Mouse (Mus musculus) gastrocnemius, postnatal 4 days (tissue): ENCODE measurements around the gene Lsm7. TPM values are rescaled to one million over a fixed set of nuclear protein-coding genes. Genes with fewer than 3 reads are reported as not detected.
A peak's percentile ranks its signal among the peaks of the same experiment; 100 is the strongest.

Source experiments
- DNase-seq, 2 experiments: peaks; one replicate each; pipeline ENCODE4 v3.0.0; 2021 to 2022; ENCODE audit warnings: low spot score in 2 of 2, mixed read lengths in 2 of 2
- long read RNA-seq, 2 experiments: library from polyadenylated mRNA; stranded (forward); transcript quantifications; one replicate each; pipeline ENCODE4 v2.0.0; 2021
- total RNA-seq, 2 experiments: library from RNA; stranded (reverse); gene quantifications; 2 replicates each; pipeline ENCODE4 v1.2.3; 2021

Gene Lsm7
- total RNA-seq = 10 to 100 TPM; 53.7 to 54.2 TPM
- long read RNA-seq, experiment 1, transcript Lsm7-201 (4 exons, 468 nt) = major isoform, 43 of 67 reads
- long read RNA-seq, experiment 1, partial matches to known transcripts = 0 of 67 reads
- long read RNA-seq, experiment 1, other reads (novel, unspliced or antisense) = 20 of 67 reads
- long read RNA-seq, experiment 2, transcript Lsm7-201 (4 exons, 468 nt) = major isoform, 26 of 51 reads
- long read RNA-seq, experiment 2, partial matches to known transcripts = 11 of 51 reads
- long read RNA-seq, experiment 2, other reads (novel, unspliced or antisense) = 7 of 51 reads

GRCm38 (mm10) chr10:80854913-80855748 lies at the start of gene Lsm7, which contains the start of gene Sppl2b:
Gene Lsm7 (minus strand): TSS chr10:80855209.
Gene Sppl2b (plus strand): TSS chr10:80855275.
- DNase-seq = peak; percentile 98 to 99

- DNase-seq = no peak
These were observed 49.7 kb upstream of the Lsm7 start for GRCm38 (mm10) chr10:80904709-80905108.

DNA sequence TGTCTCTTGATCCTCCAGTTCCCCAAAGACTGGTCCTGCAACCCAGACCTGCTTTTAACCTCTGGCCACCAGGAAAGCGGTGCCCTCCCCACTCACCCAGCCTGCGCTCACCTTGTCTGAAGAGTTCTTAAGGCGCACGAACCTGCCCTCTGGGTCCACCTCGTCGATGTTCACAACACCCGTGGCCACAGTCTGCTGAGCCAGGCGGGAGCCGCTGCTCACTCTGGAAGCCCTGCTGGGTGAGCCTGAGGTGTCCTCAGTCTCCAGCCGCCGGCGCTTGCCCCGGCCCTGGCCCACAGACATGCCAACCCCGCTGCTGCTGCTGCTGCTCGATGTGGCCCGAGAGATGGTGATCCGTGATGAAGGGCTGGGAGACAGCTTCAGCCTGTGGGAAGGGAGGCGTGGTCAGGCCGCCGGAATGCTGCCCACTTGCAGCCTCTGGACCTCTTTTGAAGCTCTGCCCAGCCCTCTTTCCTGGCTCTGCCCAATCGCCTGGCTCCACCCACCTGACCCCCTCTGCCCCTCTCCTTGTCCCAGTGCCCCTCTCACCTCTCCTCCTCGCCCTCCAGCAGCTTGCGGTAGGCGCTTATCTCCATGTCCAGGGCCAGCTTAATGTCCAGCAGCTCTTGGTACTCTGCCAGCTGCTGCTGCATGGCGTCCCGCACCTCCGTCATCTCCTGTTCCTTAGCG lies 49.1 kb upstream of the Lsm7 start:
- DNase-seq = no peak

DNA sequence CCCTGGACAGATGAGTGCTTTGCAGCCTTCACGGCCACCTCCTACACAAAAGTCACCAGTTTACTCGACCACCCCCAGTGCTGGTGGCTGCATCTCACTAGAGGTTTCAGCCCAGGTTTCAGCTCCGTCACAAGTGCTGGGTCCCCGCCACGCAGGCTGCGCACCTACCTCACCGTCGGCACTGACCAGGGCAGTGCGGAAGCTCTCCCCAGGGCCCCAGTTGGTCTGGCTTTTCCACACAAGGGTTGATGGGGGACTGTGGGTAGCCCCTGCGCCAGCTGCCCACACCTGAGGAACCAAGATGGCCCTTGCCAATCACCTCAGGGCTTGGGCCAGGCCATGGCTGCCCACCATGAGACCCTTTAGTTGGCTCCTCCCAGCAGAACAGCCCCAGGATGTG lies 48.3 kb upstream of the Lsm7 start:
- DNase-seq = no peak

GRCm38 (mm10) chr10:80902273-80902940 lies 47.4 kb upstream of the Lsm7 start:
- DNase-seq = no peak

DNA sequence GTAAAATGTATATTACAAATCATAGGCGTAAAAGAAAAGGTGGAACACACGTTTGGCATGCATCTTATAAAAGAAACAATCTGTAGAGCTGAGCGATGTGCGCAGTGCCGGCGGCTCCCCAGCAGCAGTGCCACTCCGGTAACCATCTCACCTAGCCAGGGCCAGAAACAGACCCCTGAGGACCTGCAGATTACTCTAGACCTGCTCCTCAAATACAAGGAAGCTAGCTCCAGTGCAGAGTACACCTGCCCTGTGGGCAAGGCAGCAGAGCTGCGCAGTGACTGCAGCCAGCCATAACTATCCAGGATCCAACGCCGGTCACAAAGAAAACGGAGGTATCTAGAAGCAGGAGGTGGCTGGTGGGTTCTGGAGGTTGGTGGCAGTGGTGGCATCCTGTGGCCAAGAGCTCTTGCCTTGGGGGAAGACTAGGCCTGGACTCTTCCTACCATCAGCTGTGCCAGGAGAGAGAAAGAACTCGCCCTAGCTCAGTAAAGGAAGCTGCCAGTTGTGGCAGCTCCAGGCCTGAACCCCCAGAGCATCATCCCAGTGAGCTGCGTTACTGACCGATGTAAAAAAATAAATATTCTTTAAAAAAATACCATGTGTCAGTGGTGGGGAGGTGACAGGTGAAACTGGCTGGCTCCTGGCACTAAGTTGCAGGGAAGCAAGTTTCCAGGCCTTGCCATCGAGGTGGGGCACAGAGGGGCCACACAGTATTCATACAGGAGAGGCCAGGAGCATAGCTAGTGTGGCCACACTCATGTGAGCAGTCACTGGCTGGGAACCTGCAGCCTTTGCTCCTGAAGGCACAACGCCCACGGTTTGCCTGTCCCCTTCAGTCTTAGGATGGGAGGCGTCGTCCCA lies 46.6 kb upstream of the Lsm7 start:
- no peak for DNase-seq

DNA sequence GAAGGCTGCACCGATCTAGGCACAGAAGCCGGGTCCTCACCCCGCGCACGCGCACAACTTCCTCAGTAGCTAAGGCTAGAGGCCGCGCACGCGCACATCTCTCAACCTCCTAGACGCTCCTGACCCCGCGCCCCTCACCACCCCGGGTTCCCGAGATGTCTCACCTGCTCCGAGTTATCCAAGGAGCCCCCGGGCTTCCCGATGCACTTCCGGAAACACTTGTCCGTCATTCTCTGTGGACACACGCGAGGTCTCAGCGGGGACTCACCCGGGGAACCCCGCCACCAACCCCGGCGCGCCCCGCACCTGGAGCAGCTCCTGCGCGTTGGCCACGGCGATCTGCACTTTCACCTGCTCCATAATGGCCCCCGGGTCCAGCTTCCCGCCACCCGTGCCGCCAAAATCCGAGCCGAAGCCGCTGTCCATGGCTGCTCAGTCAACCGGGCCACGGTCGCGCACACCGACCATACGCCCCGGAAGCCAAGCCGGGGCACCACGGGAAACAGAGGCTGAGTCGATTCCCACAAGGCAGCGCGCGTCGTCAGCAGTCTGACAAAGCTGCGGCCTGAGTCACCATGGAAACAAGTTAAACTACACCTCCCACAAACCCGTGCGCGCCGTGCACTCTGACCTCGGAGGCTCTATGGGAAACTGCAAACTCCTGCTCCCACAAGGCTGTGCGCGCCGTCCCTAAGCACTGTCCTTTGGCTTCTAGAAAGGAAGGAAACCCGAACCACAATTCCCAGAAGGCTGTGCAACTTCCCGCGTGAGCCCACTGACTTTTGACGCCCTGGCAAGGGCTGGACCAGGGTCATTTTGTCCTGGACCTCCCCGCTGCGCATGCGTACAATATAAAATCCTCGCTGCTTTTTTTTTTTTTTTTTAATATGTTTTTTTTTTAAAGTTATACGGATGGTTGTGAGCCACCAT lies 45.6 kb upstream of the Lsm7 start, which contains the start of gene Timm13:
Timm13 (minus strand) TSS at position 652 of the 930 bp plus-strand sequence.
- DNase-seq = peak; percentile 82 to 96

DNA sequence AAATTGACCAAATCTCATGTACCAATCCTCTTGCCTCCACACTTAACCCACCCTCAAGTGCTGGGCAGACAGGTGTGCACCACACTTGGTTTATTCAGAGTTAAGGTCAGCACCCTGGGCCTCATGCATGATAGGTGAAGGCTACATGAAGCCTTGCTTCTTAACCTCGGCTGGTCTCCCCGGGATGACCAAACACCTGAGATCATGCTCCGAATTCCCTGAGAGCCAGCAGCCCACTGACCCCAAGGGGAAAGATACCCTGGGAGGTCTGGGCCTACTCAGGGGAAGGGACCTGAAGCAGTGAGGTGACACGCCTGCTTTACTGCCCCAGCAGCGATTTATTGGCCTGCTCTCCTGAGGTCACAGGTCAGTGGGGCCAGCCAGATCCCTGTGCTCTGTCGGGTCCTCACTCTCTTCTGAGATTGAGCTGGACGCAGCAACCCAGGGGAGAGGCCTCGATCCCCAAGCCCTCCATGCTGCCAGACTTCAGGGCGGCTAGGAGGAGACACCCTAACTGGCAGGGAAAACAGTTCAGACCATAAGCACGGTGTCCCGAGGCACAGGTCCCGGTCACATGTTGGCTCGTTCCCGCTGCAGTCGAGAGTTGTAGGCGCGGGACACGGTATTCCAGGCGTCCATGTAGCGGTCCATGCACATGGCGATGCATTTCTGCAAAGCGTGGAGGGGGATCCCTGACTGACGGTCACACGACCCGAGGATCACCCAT lies 44.7 kb upstream of the Lsm7 start:
- no peak for DNase-seq

GRCm38 (mm10) chr10:80899074-80899473 lies 44.1 kb upstream of the Lsm7 start:
- DNase-seq = no peak

DNA sequence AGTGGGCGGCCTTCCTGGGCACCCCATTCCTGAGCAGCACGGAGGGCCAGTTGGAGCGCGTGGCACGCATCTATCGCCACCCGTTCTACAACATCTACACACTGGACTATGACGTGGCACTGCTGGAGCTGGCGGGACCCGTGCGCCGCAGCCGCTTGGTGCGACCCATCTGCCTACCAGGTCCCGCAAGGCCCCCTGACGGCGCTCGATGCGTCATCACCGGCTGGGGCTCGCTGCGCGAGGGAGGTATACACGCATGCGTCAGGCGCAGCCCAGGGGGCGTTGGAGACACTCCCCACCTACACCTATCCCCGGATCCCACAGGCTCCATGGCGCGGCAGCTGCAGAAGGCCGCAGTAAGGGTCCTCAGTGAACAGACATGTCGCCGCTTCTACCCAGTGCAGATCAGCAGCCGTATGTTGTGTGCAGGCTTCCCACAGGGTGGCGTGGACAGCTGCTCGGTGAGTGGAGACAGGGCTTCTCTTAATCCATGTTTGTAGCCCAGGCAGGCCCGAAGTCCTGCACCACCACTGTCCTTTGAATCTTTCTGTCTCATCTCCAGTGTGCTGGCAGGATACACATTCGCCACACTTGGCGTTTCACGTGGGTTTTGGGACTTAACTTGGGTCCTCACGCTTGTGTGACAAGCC lies 43.0 kb upstream of the Lsm7 start:
- DNase-seq = no peak

DNA sequence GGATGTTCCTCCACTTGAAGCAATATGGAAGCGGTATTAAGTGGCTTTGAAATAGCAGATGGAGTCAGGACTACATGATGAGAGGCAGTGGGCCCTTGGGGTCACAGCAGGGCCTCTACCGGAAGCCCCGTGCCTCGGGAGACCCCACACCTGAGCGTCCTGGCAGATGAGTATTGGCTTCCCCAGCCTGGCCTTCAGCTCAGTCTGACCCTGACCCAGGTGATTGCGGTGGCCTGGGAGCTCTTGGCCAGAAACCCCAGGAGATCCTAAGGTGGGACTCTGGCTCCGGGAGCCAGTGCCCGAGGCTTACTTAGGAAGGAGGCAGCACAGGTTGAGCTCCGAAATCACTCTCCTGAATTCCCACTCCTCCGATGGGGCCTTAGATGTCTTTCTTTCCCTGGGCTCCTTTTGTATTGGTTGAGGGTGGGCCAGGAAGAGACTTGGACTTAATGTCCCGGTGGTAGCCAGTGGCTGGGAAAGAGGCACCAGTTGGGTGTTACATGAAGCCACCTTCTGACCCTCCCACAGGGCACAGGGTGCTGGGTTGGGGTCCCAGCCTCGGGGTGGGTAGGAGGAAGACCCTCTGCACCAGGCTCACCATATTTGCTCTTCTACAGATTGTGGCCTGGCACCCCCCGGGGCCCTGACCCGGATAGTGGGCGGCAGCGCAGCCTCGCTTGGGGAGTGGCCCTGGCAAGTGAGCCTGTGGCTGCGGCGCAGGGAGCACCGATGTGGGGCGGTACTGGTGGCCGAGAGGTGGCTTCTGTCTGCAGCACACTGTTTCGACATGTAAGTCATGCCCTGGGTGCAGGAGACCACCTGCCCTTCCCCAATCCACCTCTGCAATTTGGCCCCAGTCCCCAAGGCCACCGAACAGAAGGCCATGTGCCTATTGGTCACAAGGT lies 41.8 kb upstream of the Lsm7 start:
- no peak for DNase-seq

DNA sequence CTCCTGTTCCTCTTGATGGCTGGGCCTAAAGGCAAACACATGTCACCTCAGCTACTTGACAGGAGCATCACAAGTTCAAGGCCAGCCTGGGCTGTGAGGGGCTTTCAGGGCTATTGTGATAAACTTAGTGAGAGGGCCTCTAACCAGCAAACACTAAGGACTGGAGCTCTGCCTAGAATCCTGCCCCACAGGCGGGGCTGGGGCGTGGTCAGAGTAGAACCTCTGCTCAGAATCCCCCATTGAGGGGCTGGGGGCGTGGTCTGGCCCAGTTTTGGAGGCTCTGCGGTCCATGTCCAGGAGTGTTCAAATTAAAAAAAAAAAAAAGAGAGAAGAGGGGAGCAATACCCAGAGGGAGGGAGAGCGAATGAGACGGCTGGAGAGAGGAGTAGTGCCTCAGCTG lies 40.7 kb upstream of the Lsm7 start:
- no peak for DNase-seq

DNA sequence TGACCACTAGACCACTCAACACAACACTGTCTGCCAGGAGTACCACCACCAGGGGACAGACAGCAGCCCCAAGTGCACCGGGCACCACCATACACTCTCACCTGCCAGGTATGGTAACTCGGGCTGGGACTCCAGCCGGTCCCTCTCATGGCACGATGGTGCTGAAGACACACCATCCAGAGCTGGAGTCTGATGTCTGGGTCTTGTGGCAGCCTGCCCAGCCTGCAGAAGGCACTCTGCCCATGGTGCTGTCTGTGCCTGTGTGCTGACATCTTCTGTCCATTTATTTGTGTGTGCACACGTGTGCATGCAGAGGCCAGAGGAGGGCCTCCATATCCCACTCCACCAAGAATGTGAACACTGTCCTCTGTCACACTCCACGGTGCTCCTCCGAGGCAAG lies 40.1 kb upstream of the Lsm7 start:
- DNase-seq = no peak

DNA sequence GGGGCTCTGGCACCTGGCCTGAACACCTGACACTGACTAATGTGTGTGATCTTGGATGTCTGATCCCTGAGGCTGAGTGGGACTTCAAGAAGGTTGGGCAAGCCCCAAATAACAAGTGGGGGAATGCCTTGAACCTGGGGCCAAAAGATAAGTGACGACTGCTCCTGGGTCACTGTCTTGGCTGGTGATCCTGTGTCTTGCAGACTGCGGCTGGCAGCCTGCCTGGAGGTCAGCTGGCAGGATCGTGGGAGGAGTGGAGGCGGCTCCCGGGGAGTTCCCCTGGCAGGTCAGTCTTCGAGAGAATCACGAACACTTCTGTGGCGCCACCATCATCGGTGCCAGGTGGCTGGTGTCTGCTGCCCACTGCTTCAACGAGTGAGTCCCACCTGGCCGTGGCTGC lies 32.2 kb upstream of the Lsm7 start:
- DNase-seq = no peak

- peak; percentile 68 to 69 for DNase-seq
These were observed 26.3 kb upstream of the Lsm7 start for GRCm38 (mm10) chr10:80881301-80881700.

GRCm38 (mm10) chr10:80880901-80881300 lies 25.9 kb upstream of the Lsm7 start:
- no peak for DNase-seq

DNA sequence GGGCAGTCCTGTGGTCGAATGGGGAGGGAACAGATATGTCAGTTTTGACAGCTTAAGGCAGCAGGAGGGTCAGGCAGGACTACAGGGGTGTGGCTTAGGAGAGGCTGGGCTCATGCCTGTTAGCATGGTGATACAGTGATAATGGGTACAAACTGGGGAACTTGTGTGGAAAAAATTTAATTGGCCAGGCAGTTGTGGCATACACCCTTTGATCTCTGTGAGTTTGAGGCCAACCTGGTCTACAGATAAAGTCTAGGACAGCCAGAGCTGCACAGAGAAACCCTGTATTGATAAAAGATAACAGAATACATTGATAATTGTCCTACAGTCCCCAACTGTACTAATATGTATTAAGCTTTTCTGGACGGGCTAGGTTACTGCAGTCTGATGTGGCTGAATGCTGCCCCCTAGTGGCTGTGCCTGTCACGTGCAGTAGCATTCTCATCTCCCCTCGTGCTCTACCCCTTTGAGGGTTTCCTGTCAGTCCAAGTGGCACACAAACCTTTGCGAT lies 25.2 kb upstream of the Lsm7 start:
- peak in 1 of 2 experiments; percentile 63 for DNase-seq
